Mouse (Mus musculus): ENCODE data around the gene Ccdc124.
A peak's percentile ranks its signal among the peaks of the same experiment; 100 is the strongest.

Gene Ccdc124

GRCm38 (mm10) chr8:70869601-70870041 lies 4.1 kb downstream of the Ccdc124 start:
- DNase-seq (ENCODE audit: low spot score), result peak; percentile 85

- DNase-seq (ENCODE audit: low spot score), result no peak
Measured at GRCm38 (mm10) chr8:70869199-70869571, 4.5 kb downstream of the Ccdc124 start.

GRCm38 (mm10) chr8:70868559-70869198 lies 5.1 kb downstream of the Ccdc124 start:
- no peak for DNase-seq (ENCODE audit: low spot score)

GRCm38 (mm10) chr8:70866566-70866965 lies 7.2 kb downstream of the Ccdc124 start:
- DNase-seq (ENCODE audit: low spot score), result no peak

GRCm38 (mm10) chr8:70866001-70866520 lies 7.7 kb downstream of the Ccdc124 start:
- no peak for DNase-seq (ENCODE audit: low spot score)

GRCm38 (mm10) chr8:70865350-70866000 lies 8.3 kb downstream of the Ccdc124 start:
- peak; percentile 100 for DNase-seq (ENCODE audit: low spot score)

- no peak for DNase-seq (ENCODE audit: low spot score)
Measured at GRCm38 (mm10) chr8:70864712-70865221, 9.0 kb downstream of the Ccdc124 start.

GRCm38 (mm10) chr8:70863956-70864711 lies 9.6 kb downstream of the Ccdc124 start:
- peak; percentile 48 for DNase-seq (ENCODE audit: low spot score)

- DNase-seq (ENCODE audit: low spot score), result peak; percentile 67
Measured at GRCm38 (mm10) chr8:70862824-70863641, 10.7 kb downstream of the Ccdc124 start, which contains the start of gene Kcnn1. TSS of gene Kcnn1 (minus strand) at chr8:70863258.

GRCm38 (mm10) chr8:70857516-70857915 lies 16.2 kb downstream of the Ccdc124 start:
- peak; percentile 44 for DNase-seq (ENCODE audit: low spot score)

GRCm38 (mm10) chr8:70856541-70857197 lies 17.1 kb downstream of the Ccdc124 start:
- peak; percentile 58 for DNase-seq (ENCODE audit: low spot score)

- DNase-seq (ENCODE audit: low spot score), result no peak
Measured at GRCm38 (mm10) chr8:70856028-70856427, 17.7 kb downstream of the Ccdc124 start.

GRCm38 (mm10) chr8:70853863-70854262 lies 19.9 kb downstream of the Ccdc124 start:
- DNase-seq (ENCODE audit: low spot score), result no peak

GRCm38 (mm10) chr8:70852595-70853231 lies 21.0 kb downstream of the Ccdc124 start:
- DNase-seq (ENCODE audit: low spot score), result no peak

- DNase-seq (ENCODE audit: low spot score), result no peak
Measured at GRCm38 (mm10) chr8:70851837-70852236, 21.9 kb downstream of the Ccdc124 start.

- no peak for DNase-seq (ENCODE audit: low spot score)
Measured at GRCm38 (mm10) chr8:70850947-70851346, 22.8 kb downstream of the Ccdc124 start.

GRCm38 (mm10) chr8:70850132-70850845 lies 23.4 kb downstream of the Ccdc124 start:
- DNase-seq (ENCODE audit: low spot score), result no peak

GRCm38 (mm10) chr8:70849333-70849990 lies 24.3 kb downstream of the Ccdc124 start:
- DNase-seq (ENCODE audit: low spot score), result no peak
